In genomic region chr15:6702164-6702563, GRCm38 (mm10) we compare ENCODE assay signal across 7 mouse cellular contexts. TPM values are rescaled to one million over a fixed set of nuclear protein-coding genes. Genes with fewer than 3 reads are reported as not detected.
DNase-seq lines count a peak whose midpoint lies in the region; ATAC-seq and TF ChIP-seq lines count a peak whose summit lies in the region.

No protein-coding gene starts in this region.

- no peaks in the 10 kb centered on the region for H3K36me3 ChIP-seq in intestine, postnatal 0 days (ENCODE audit: control insufficient read depth, insufficient read depth)
- H3K36me3 ChIP-seq in intestine, embryonic 16.5 days (ENCODE audit: control insufficient read depth, insufficient read depth, low read length): no peaks in the 10 kb centered on the region

- ATAC-seq in intestine, postnatal 0 days: no peak
- no peak for ATAC-seq in intestine, embryonic 16.5 days
- ATAC-seq in CD4-positive, CD25-positive, alpha-beta regulatory T cell, adult 4 months: peak; percentile 35
- peak; percentile 77 for ATAC-seq in erythroid progenitor cell, adult 5-6 weeks (replicated peaks; ENCODE audit: low FRiP score, poor library complexity, severe bottlenecking)

- H3K9ac ChIP-seq in intestine, postnatal 0 days (ENCODE audit: low read depth, low read length): no peak overlapping the region
- H3K9ac ChIP-seq in intestine, embryonic 16.5 days (ENCODE audit: low read depth, low read length): no peak overlapping the region

- peak; percentile 59 for TF ChIP-seq CTCF in intestine, postnatal 0 days (IDR thresholded peaks at IDR 0.05; ENCODE audit: low read depth)

- WGBS in intestine, postnatal 0 days: 64% methylated on average over 2 of the region's 2 CpGs
- 64% methylated on average over 2 of the region's 2 CpGs for WGBS in intestine, embryonic 16.5 days

- no peak overlapping the region for H3K4me3 ChIP-seq in intestine, postnatal 0 days (ENCODE audit: low read depth, low read length)
- no peak overlapping the region for H3K4me3 ChIP-seq in intestine, embryonic 16.5 days (ENCODE audit: low read length)

- H3K27me3 ChIP-seq in intestine, postnatal 0 days (replicated peaks; ENCODE audit: control insufficient read depth, insufficient read depth, low read length): no peaks in the 10 kb centered on the region; the same call in 1 of the 2 replicates
- H3K27me3 ChIP-seq in intestine, embryonic 16.5 days (replicated peaks; ENCODE audit: control insufficient read depth, insufficient read depth, low read length): 0 out of 2 replicates have a peak, but pooled peaks cover 2% of the 10 kb centered on the region

- no peak overlapping the region for H3K4me2 ChIP-seq in intestine, postnatal 0 days (replicated peaks; ENCODE audit: low read depth)
- H3K4me2 ChIP-seq in intestine, embryonic 16.5 days (ENCODE audit: low read depth, low read length): no peak overlapping the region

- H3K9me3 ChIP-seq in intestine, postnatal 0 days (ENCODE audit: control insufficient read depth): no peaks in the 10 kb centered on the region
- H3K9me3 ChIP-seq in intestine, embryonic 16.5 days (ENCODE audit: control insufficient read depth, low read length): no peaks in the 10 kb centered on the region

- no peak overlapping the region for H3K27ac ChIP-seq in intestine, postnatal 0 days (ENCODE audit: low read depth, low read length)
- no peak overlapping the region for H3K27ac ChIP-seq in intestine, embryonic 16.5 days (ENCODE audit: low read length)

- peak; percentile 35 for DNase-seq in 416B (ENCODE audit: low read depth)
- DNase-seq in gastrocnemius, postnatal 25 days: no peak
- no peak for DNase-seq in left cerebral cortex, postnatal 4 days

- no peaks in the 10 kb centered on the region for H3K4me1 ChIP-seq in intestine, postnatal 0 days (replicated peaks; ENCODE audit: control insufficient read depth, insufficient read depth, low read length)
- H3K4me1 ChIP-seq in intestine, embryonic 16.5 days (ENCODE audit: control insufficient read depth, insufficient read depth, low read length): no peaks in the 10 kb centered on the region

- intact Hi-C loops in left cerebral cortex, postnatal 4 days (cut with DNase I): no loop called here

RNA-seq across cellular contexts. Expression of gene Rictor, which starts 6.0 kb away (rescaled TPM):
- polyA plus RNA-seq in intestine, postnatal 0 days (2015; fragmentation: Nextera tagmentation; extraction: Ambion mirVana): 13.5 and 15.7 TPM in 2 replicates
- 32.8 and 33.0 TPM in 2 replicates for polyA plus RNA-seq in intestine, embryonic 16.5 days (2015; fragmentation: Nextera tagmentation; extraction: Ambion mirVana)
- 10 to 100 TPM; 27.3 to 30.9 TPM for polyA plus RNA-seq in CD4-positive, CD25-positive, alpha-beta regulatory T cell, adult 4 months (2017; shearing (Covaris generic))
- total RNA-seq in erythroid progenitor cell, adult 5-6 weeks (2015; ENCODE audit: low replicate concordance): 41.1 and 59.9 TPM in 2 replicates
- 59.8 and 66.1 TPM in 2 replicates for total RNA-seq in erythroid progenitor cell, adult 5-6 weeks (2017; ENCODE audit: low replicate concordance)
- 1 to 10 TPM; 7.8 to 7.9 TPM for total RNA-seq in gastrocnemius, postnatal 25 days (2021)
- total RNA-seq in left cerebral cortex, postnatal 4 days (2021): 10 to 100 TPM; 38.4 to 39.9 TPM

Comparison
In these comparisons a context has a peak if more than half of its experiments do, and no peak if none do; other contexts are left out.
1. ATAC-seq: peak in CD4-positive, CD25-positive, alpha-beta regulatory T cell, adult 4 months (single experiment) and erythroid progenitor cell, adult 5-6 weeks (single experiment); none in intestine, postnatal 0 days (single experiment) and intestine, embryonic 16.5 days (single experiment).
2. RNA of gene Rictor, which starts 6.0 kb away (total RNA-seq): 41.1 to 66.1 TPM in erythroid progenitor cell, adult 5-6 weeks and 38.4 to 39.9 TPM in left cerebral cortex, postnatal 4 days; 7.8 to 7.9 TPM in gastrocnemius, postnatal 25 days; every median in the first group is over 4 times any median in the second.